ENCODE assay signal across 18 mouse cellular contexts in the genomic region with DNA sequence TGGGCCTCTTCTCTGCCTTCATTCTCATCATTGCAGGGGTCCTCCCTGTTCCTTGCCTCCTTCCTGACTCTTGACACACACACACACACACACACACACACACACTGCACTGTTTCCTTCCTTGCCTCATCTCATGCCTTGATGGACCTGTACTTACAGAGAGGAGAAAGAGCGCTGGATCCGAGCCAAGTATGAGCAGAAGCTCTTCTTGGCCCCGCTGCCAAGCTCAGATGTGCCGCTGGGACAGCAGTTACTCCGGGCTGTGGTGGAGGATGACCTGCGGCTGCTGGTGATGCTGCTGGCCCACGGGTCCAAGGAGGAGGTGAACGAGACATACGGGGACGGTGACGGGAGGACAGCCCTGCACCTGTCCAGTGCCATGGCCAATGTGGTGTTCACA. TPM values are rescaled to one million over a fixed set of nuclear protein-coding genes. Genes with fewer than 3 reads are reported as not detected.
DNase-seq lines count a peak whose midpoint lies in the region; ATAC-seq lines count a peak whose summit lies in the region.
"Had no signal": no experiment of that assay in that cellular context is flagged by ENCODE, and none has a peak within 500 bp of the region (broad histone marks: within the 10 kb centered on the region; RNA-seq: fewer than 3 reads in every experiment).

No protein-coding gene starts in this region.

- H3K9me3 ChIP-seq in embryonic facial prominence, embryonic 14.5 days (ENCODE audit: control insufficient read depth, low read length), result no peaks in the 10 kb centered on the region
- H3K9me3 ChIP-seq in embryonic facial prominence, embryonic 10.5 days, result no peaks in the 10 kb centered on the region
- H3K9me3 ChIP-seq: neural tube, embryonic 12.5 days had no signal

- no peak overlapping the region for H3K27ac ChIP-seq in embryonic facial prominence, embryonic 14.5 days (replicated peaks; ENCODE audit: low read depth, low read length)
- H3K27ac ChIP-seq in embryonic facial prominence, embryonic 10.5 days (replicated peaks), result no peak overlapping the region
- H3K27ac ChIP-seq: neural tube, embryonic 12.5 days had no signal

- no peak overlapping the region for H3K4me2 ChIP-seq in embryonic facial prominence, embryonic 14.5 days (ENCODE audit: low read depth, low read length)
- H3K4me2 ChIP-seq: heart, embryonic 11.5 days; liver, embryonic 11.5 days; neural tube, embryonic 12.5 days had no signal

- H3K36me3 ChIP-seq in embryonic facial prominence, embryonic 14.5 days (ENCODE audit: control insufficient read depth, insufficient read depth, low read length), result peaks cover 67% of the 10 kb centered on the region
- peaks cover 77% of the 10 kb centered on the region for H3K36me3 ChIP-seq in embryonic facial prominence, embryonic 10.5 days (replicated peaks)

- H3K4me3 ChIP-seq in embryonic facial prominence, embryonic 14.5 days (ENCODE audit: low read depth, low read length), result no peak overlapping the region
- no peak overlapping the region for H3K4me3 ChIP-seq in embryonic facial prominence, embryonic 10.5 days
- H3K4me3 ChIP-seq: neural tube, embryonic 12.5 days had no signal

- WGBS in embryonic facial prominence, embryonic 14.5 days, result 73% methylated on average over 11 of the region's 11 CpGs
- WGBS in embryonic facial prominence, embryonic 10.5 days, result 89% methylated on average over 11 of the region's 11 CpGs

- H3K4me1 ChIP-seq in embryonic facial prominence, embryonic 14.5 days (ENCODE audit: control insufficient read depth, insufficient read depth, low read length), result 0 out of 2 replicates have a peak, but pooled peaks cover 3% of the 10 kb centered on the region
- H3K4me1 ChIP-seq in embryonic facial prominence, embryonic 10.5 days, result peaks cover 68% of the 10 kb centered on the region

- no peak for ATAC-seq in embryonic facial prominence, embryonic 14.5 days (ENCODE audit: low read depth)
- ATAC-seq: intestine, embryonic 16.5 days had no signal

- peaks cover 9% of the 10 kb centered on the region for H3K27me3 ChIP-seq in embryonic facial prominence, embryonic 14.5 days (replicated peaks; ENCODE audit: control insufficient read depth, insufficient read depth, low read length)
- peaks cover 33% of the 10 kb centered on the region for H3K27me3 ChIP-seq in embryonic facial prominence, embryonic 10.5 days (replicated peaks; ENCODE audit: low read depth, poor library complexity, severe bottlenecking)

- DNase-seq in embryonic facial prominence, embryonic 14.5 days (ENCODE audit: low spot score), result peak; percentile 65
- DNase-seq in embryonic facial prominence, embryonic 10.5 days (ENCODE audit: low spot score), result no peak
- peak; percentile 11 for DNase-seq in lung, postnatal 36 days
- no peak for DNase-seq in lung, postnatal 14 days
- DNase-seq in MN1 (ENCODE audit: low spot score), result peak; percentile 74
- DNase-seq in cerebellum, postnatal 14 days, result peak; percentile 65 to 80
- DNase-seq in urinary bladder, postnatal 25 days (ENCODE audit: low spot score), result no peak
- no peak for DNase-seq in c-Kit-positive CD71-positive TER-119-positive erythroid progenitor cells, embryonic 14.5 days (ENCODE audit: low spot score)
- DNase-seq: adrenal gland, postnatal 36 days; gastrocnemius, postnatal 36 days; heart, postnatal 36 days; thymus, adult 2 months had no signal

- H3K9ac ChIP-seq in embryonic facial prominence, embryonic 14.5 days (ENCODE audit: low read depth, low read length), result no peak overlapping the region
- H3K9ac ChIP-seq: neural tube, embryonic 12.5 days had no signal

RNA-seq across cellular contexts. Expression of a gene that starts 26.2 kb away (rescaled TPM):
- polyA plus RNA-seq in embryonic facial prominence, embryonic 14.5 days (2014; fragmentation: Nextera tagmentation; extraction: Ambion mirVana), result 0.04 and 0.05 TPM in 2 replicates
- polyA plus RNA-seq in embryonic facial prominence, embryonic 10.5 days (2016; fragmentation: Nextera tagmentation; extraction: Ambion mirVana), result 0.34 and 0.99 TPM in 2 replicates
- polyA plus RNA-seq: lung, embryonic 16.5 days had no signal

RNA-seq across cellular contexts. Expression of a gene that starts 39.9 kb away (rescaled TPM):
- polyA plus RNA-seq in embryonic facial prominence, embryonic 14.5 days (2014; fragmentation: Nextera tagmentation; extraction: Ambion mirVana), result 1.2 and 1.8 TPM in 2 replicates
- 0.29 TPM in 1 of 2 replicates, not detected in the other for polyA plus RNA-seq in embryonic facial prominence, embryonic 10.5 days (2016; fragmentation: Nextera tagmentation; extraction: Ambion mirVana)
- polyA plus RNA-seq: C2C12 had no signal

RNA-seq across cellular contexts. Expression of a gene that starts 48.9 kb away (rescaled TPM):
- 31.5 and 33.9 TPM in 2 replicates for polyA plus RNA-seq in embryonic facial prominence, embryonic 14.5 days (2014; fragmentation: Nextera tagmentation; extraction: Ambion mirVana)
- polyA plus RNA-seq in embryonic facial prominence, embryonic 10.5 days (2016; fragmentation: Nextera tagmentation; extraction: Ambion mirVana), result 30.8 and 36.6 TPM in 2 replicates

RNA-seq across cellular contexts. Expression of a gene that starts 53.2 kb away (rescaled TPM):
- 16.5 and 21.3 TPM in 2 replicates for polyA plus RNA-seq in embryonic facial prominence, embryonic 14.5 days (2014; fragmentation: Nextera tagmentation; extraction: Ambion mirVana)
- 24.7 and 25.0 TPM in 2 replicates for polyA plus RNA-seq in embryonic facial prominence, embryonic 10.5 days (2016; fragmentation: Nextera tagmentation; extraction: Ambion mirVana)

RNA-seq across cellular contexts. Expression of a gene that starts 55.8 kb away (rescaled TPM):
- not detected in 2 replicates for polyA plus RNA-seq in embryonic facial prominence, embryonic 14.5 days (2014; fragmentation: Nextera tagmentation; extraction: Ambion mirVana)
- 0.07 and 0.08 TPM in 2 replicates for polyA plus RNA-seq in embryonic facial prominence, embryonic 10.5 days (2016; fragmentation: Nextera tagmentation; extraction: Ambion mirVana)
- polyA plus RNA-seq: C2C12; heart, embryonic 11.5 days; intestine, embryonic 16.5 days; lung, embryonic 16.5 days; thymus, adult 2 months had no signal

Comparison
In these comparisons a context has a peak if more than half of its experiments do, and no peak if none do; other contexts are left out.
1. DNase-seq: peak in embryonic facial prominence, embryonic 14.5 days (single experiment), lung, postnatal 36 days (single experiment), MN1 (single experiment) and cerebellum, postnatal 14 days (2 of 2); none in embryonic facial prominence, embryonic 10.5 days (single experiment), lung, postnatal 14 days (single experiment), urinary bladder, postnatal 25 days (single experiment) and c-Kit-positive CD71-positive TER-119-positive erythroid progenitor cells, embryonic 14.5 days (single experiment).